Mouse (Mus musculus): ENCODE measurements at regions not wholly inside any gene's neighbourhood (a gene's known extent, or its start where the extent isn't known, plus 50 kb on each side); places are given as distances from the start of the nearest gene placed in this dataset.

GRCm38 (mm10) chr14:47795062-47795461 is 146.8 kb downstream of the Ktn1 start:
- 26% methylated on average over 4 of the region's 4 CpGs for WGBS
- TF ChIP-seq POLR2A (IDR thresholded peaks at IDR 0.05; ENCODE audit: low read depth, low read length) = no peak
- no peak for TF ChIP-seq CTCF (IDR thresholded peaks at IDR 0.05; ENCODE audit: extremely low read depth, insufficient read depth, insufficient read length, insufficient replicate concordance)
- DNase-seq (ENCODE audit: low read depth in 1 of 2, low spot score in 2 of 2) = no peak

GRCm38 (mm10) chr14:47798203-47798602 is 150.0 kb downstream of the Ktn1 start:
- Histone ChIP-seq H3K36me3 (ENCODE audit: control insufficient read depth, insufficient read depth, low read length) (no peaks in the 10 kb centered on the region), H3K27ac (ENCODE audit: insufficient read depth, low read length) (no peak overlapping the region), H3K27me3 (ENCODE audit: control insufficient read depth, insufficient read depth, low read length) (no peaks in the 10 kb centered on the region), H3K4me1 (ENCODE audit: control insufficient read depth, insufficient read depth, insufficient read length) (no peaks in the 10 kb centered on the region), H3K4me3 (ENCODE audit: extremely low read depth, insufficient read depth, insufficient read length) (no peak overlapping the region)
- DNase-seq (ENCODE audit: low read depth in 1 of 2, low spot score in 2 of 2) = no peak
- WGBS = 81% methylated on average over 3 of the region's 3 CpGs
- no peak for TF ChIP-seq CTCF (IDR thresholded peaks at IDR 0.05; ENCODE audit: extremely low read depth, insufficient read depth, insufficient read length, insufficient replicate concordance)
- TF ChIP-seq POLR2A (IDR thresholded peaks at IDR 0.05; ENCODE audit: low read depth, low read length) = no peak

More at GRCm38 (mm10) chr14:47795062-47795461, 146.8 kb downstream of the Ktn1 start:
- no peaks in the 10 kb centered on the region for H3K36me3 ChIP-seq (ENCODE audit: control insufficient read depth, insufficient read depth, low read length)
- no peaks in the 10 kb centered on the region for H3K4me1 ChIP-seq (ENCODE audit: control insufficient read depth, insufficient read depth, insufficient read length)
- H3K27me3 ChIP-seq (ENCODE audit: control insufficient read depth, insufficient read depth, low read length) = no peaks in the 10 kb centered on the region
- no peak overlapping the region for H3K4me3 ChIP-seq (ENCODE audit: extremely low read depth, insufficient read depth, insufficient read length)
- H3K27ac ChIP-seq (ENCODE audit: insufficient read depth, low read length) = no peak overlapping the region

DNA sequence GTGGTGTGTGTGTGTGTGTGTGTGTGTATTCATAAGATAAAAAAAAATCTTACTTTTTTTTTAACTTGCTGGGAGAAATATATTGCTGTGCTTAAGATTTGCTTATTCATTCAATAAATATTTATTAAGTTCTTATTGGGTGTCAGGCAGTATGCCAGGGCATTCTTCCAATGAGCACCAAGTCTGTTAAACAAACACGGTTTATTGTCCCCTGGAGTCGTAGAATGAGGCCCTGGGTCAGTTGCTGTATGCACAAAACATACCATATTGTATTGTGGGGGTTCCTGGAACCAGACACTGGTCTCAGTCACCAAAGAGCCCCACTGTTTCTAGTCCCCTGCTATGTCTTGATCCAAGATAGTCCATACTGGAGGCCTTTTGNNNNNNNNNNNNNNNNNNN is 151.3 kb downstream of the Ktn1 start:
- DNase-seq (ENCODE audit: low read depth in 1 of 2, low spot score in 2 of 2) = no peak
- Histone ChIP-seq H3K36me3 (ENCODE audit: control insufficient read depth, insufficient read depth, low read length) (no peaks in the 10 kb centered on the region), H3K27ac (ENCODE audit: insufficient read depth, low read length) (no peak overlapping the region), H3K4me3 (ENCODE audit: extremely low read depth, insufficient read depth, insufficient read length) (no peak overlapping the region), H3K27me3 (ENCODE audit: control insufficient read depth, insufficient read depth, low read length) (no peaks in the 10 kb centered on the region), H3K4me1 (ENCODE audit: control insufficient read depth, insufficient read depth, insufficient read length) (no peaks in the 10 kb centered on the region)
- no peak for TF ChIP-seq POLR2A (IDR thresholded peaks at IDR 0.05; ENCODE audit: low read depth, low read length)
- no peak for TF ChIP-seq CTCF (IDR thresholded peaks at IDR 0.05; ENCODE audit: extremely low read depth, insufficient read depth, insufficient read length, insufficient replicate concordance)
- WGBS = 86% methylated on average over 2 of the region's 2 CpGs

DNA sequence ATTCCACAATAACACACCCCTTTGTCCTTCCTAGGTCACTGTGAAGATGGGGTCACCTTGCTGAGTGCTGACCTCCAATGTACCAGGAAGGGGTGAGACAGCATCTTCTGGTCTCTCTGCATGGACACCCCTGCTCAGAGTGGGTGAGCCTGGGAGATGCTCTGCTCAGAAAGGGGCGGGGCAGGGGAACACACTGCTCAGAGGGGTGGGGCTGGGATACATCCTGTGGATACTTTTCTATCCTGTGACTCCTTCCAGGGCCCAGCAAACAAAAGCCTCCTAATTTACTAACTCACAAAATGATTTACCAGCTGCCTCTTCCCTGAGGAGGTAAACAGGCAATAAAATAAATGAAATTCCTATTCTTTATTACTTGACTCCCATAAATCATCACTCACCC is 157.0 kb downstream of the Ktn1 start:
- Histone ChIP-seq H3K4me1 (ENCODE audit: control insufficient read depth, insufficient read depth, insufficient read length) (no peaks in the 10 kb centered on the region), H3K4me3 (ENCODE audit: extremely low read depth, insufficient read depth, insufficient read length) (no peak overlapping the region), H3K36me3 (ENCODE audit: control insufficient read depth, insufficient read depth, low read length) (no peaks in the 10 kb centered on the region), H3K27ac (ENCODE audit: insufficient read depth, low read length) (no peak overlapping the region), H3K27me3 (ENCODE audit: control insufficient read depth, insufficient read depth, low read length) (no peaks in the 10 kb centered on the region)
- TF ChIP-seq CTCF (IDR thresholded peaks at IDR 0.05; ENCODE audit: extremely low read depth, insufficient read depth, insufficient read length, insufficient replicate concordance) (no peak), POLR2A (IDR thresholded peaks at IDR 0.05; ENCODE audit: low read depth, low read length) (no peak)
- DNase-seq (ENCODE audit: low read depth in 1 of 2, low spot score in 2 of 2) = no peak
- WGBS = 83% methylated on average over 1 of the region's 1 CpGs

- Histone ChIP-seq H3K4me1 (ENCODE audit: control insufficient read depth, insufficient read depth, insufficient read length) (no peaks in the 10 kb centered on the region), H3K27me3 (ENCODE audit: control insufficient read depth, insufficient read depth, low read length) (no peaks in the 10 kb centered on the region), H3K36me3 (ENCODE audit: control insufficient read depth, insufficient read depth, low read length) (no peaks in the 10 kb centered on the region), H3K4me3 (ENCODE audit: extremely low read depth, insufficient read depth, insufficient read length) (no peak overlapping the region), H3K27ac (ENCODE audit: insufficient read depth, low read length) (no peak overlapping the region)
- DNase-seq (ENCODE audit: low read depth in 1 of 2, low spot score in 2 of 2) = no peak
- 75% methylated on average over 9 of the region's 9 CpGs for WGBS
- TF ChIP-seq CTCF (IDR thresholded peaks at IDR 0.05; ENCODE audit: extremely low read depth, insufficient read depth, insufficient read length, insufficient replicate concordance) (no peak), POLR2A (IDR thresholded peaks at IDR 0.05; ENCODE audit: low read depth, low read length) (no peak)
Measured at GRCm38 (mm10) chr14:47805771-47806535, 157.7 kb downstream of the Ktn1 start.

DNA sequence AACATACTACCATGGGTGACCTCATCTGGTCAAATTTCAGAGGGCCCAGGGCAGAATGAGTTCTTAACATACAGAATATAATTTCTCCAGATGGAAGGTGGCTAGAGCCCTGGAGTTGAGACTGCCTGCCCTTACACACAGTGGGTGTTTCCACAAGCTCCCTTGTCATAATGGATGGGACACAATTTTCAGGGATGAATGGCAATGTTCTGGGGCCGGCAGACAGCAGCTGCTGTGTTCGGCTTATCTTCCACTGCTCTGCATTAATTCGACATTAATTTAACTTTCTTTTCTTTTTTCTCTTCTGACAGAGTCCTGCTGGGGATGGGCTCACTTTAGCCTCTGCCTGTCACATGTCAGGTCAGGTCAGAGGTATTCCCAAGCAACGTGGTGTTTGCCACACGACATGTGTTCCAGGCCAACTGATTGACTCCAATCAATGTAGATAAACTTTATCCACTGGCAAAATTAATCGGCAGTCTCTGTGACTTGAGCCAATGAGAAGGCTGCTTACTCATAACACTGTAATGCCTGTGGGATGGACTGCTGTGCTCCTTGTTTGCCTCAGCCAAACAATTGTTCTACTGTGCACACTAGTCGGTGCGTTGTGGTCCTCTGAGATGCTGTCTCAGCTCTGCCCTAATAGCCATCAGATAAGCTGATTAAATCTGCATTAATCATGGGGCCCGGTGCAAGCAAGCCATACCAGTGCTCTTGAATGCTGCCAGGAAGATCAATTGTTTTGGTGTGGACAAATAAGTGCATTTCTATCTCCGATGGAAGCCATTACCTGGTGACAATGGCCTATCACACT is 160.1 kb downstream of the Ktn1 start:
- Histone ChIP-seq H3K4me3 (ENCODE audit: extremely low read depth, insufficient read depth, insufficient read length) (no peak overlapping the region), H3K27me3 (ENCODE audit: control insufficient read depth, insufficient read depth, low read length) (no peaks in the 10 kb centered on the region), H3K36me3 (ENCODE audit: control insufficient read depth, insufficient read depth, low read length) (no peaks in the 10 kb centered on the region), H3K27ac (ENCODE audit: insufficient read depth, low read length) (no peak overlapping the region), H3K4me1 (ENCODE audit: control insufficient read depth, insufficient read depth, insufficient read length) (no peaks in the 10 kb centered on the region)
- WGBS = 86% methylated on average over 10 of the region's 10 CpGs
- no peak for TF ChIP-seq POLR2A (IDR thresholded peaks at IDR 0.05; ENCODE audit: low read depth, low read length)
- no peak for TF ChIP-seq CTCF (IDR thresholded peaks at IDR 0.05; ENCODE audit: extremely low read depth, insufficient read depth, insufficient read length, insufficient replicate concordance)
- DNase-seq (ENCODE audit: low read depth in 1 of 2, low spot score in 2 of 2) = no peak

Measured in spleen, adult 2 months (tissue).